Mouse (Mus musculus) embryonic facial prominence, embryonic 13.5 days (tissue): Measurements from ENCODE around the gene Cit. TPM values are rescaled to one million over a fixed set of nuclear protein-coding genes. Genes with fewer than 3 reads are reported as not detected.

Experiments
- ATAC-seq: fragments of 200-750 bp; cut with Nextera tagmentation; 2 replicates; pipeline ENCODE4 v1.8.0; 2017; ENCODE audit warnings: low read depth; ENCODE audit not compliant: insufficient number of reproducible peaks, insufficient read depth, low FRiP score, low TSS enrichment
- H3K27ac ChIP-seq: fragments of 300-500 bp; sonication (generic); 2 replicates; pipeline ENCODE4 v1.5.1; 2015; ENCODE audit warnings: moderate library complexity, mild to moderate bottlenecking, inconsistent platforms
- H3K27me3 ChIP-seq: fragments of 300-500 bp; sonication (generic); 2 replicates; pipeline ENCODE4 v1.6.1; 2015; ENCODE audit warnings: mild to moderate bottlenecking, inconsistent platforms
- H3K36me3 ChIP-seq: fragments of 300-500 bp; sonication (generic); 2 replicates; pipeline ENCODE4 v1.6.1; 2015; ENCODE audit warnings: mild to moderate bottlenecking, inconsistent platforms
- H3K4me1 ChIP-seq: fragments of 300-500 bp; sonication (generic); 2 replicates; pipeline ENCODE4 v1.6.1; 2015; ENCODE audit warnings: inconsistent platforms
- H3K4me2 ChIP-seq: fragments of 300-500 bp; sonication (generic); 2 replicates; pipeline ENCODE4 v1.6.1; 2015; ENCODE audit warnings: moderate library complexity, mild to moderate bottlenecking, inconsistent platforms
- H3K4me3 ChIP-seq: fragments of 300-500 bp; sonication (generic); 2 replicates; pipeline ENCODE4 v1.5.1; 2015; ENCODE audit warnings: mild to moderate bottlenecking, inconsistent platforms
- H3K9ac ChIP-seq: fragments of 300-500 bp; sonication (generic); 2 replicates; pipeline ENCODE4 v1.6.1; 2015; ENCODE audit warnings: mild to moderate bottlenecking, inconsistent platforms
- H3K9me3 ChIP-seq: fragments of 300-500 bp; sonication (generic); 2 replicates; pipeline ENCODE4 v1.6.1; 2016; ENCODE audit warnings: inconsistent platforms
- WGBS: fragments of 180-500 bp; shearing (Covaris S2); methylation state at CpG from one replicate; pipeline ENCODE4 v1.1.7; 2015; ENCODE audit warnings: mixed read lengths; 5-methylcytosine and 5-hydroxymethylcytosine counted together
- polyA plus RNA-seq: library from polyadenylated mRNA; unstranded; fragments of >200 nt; fragmentation: Nextera tagmentation; extraction: Ambion mirVana; gene quantifications from 2 replicates; pipeline ENCODE4 v1.2.1, GENCODE M21; 2015

The Cit gene
- polyA plus RNA-seq, 1 experiment from 2014 or later = 31.6 TPM

DNA sequence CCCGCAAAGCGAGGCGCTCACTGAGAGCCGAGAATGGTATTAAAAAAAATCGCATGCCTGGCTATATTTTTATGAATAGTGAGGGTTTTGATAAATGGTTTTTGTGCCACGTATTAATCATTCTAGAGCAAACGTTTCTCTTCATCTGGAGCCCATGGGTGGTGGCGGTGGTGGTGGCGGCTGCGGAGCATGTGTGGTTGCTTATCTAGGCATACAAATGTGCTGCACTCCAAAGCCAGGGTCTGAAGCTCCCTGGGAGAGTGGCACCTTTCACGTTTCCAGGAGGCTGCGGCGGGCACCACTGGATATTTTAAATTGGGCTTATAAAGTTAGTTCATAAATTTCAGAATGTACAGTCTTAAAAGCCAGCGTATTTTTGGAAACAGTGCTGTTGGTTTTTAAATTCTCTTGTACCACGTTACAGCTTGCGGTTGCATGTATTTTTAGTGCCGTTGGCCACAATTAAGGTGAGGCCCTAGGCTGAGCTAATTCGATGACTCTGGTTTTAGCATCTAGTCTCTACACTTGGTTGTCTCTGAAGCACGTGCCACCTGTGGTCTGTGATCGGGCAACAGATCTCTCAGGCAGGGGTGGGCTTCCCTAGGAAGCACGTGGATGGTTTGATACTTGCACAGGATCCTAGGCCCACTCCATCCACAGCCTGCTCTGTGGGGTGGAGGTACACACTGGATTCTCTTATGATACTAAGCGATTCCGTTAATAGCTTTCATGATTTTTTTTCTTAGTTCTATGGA lies 73.7 kb downstream of the Cit start:
- Histone ChIP-seq H3K27ac (no peak overlapping the region), H3K36me3 (no peaks in the 10 kb centered on the region; the same call in 1 of the 2 replicates), H3K4me2 (no peak overlapping the region), H3K4me3 (no peak overlapping the region), H3K9me3 (no peaks in the 10 kb centered on the region), H3K9ac (no peak overlapping the region), H3K27me3 (no peaks in the 10 kb centered on the region), H3K4me1 (no peaks in the 10 kb centered on the region)
- WGBS = 90% methylated on average over 23 of the region's 23 CpGs
- no peak for ATAC-seq

- Histone ChIP-seq H3K4me2 (no peak overlapping the region), H3K9me3 (no peaks in the 10 kb centered on the region), H3K27ac (no peak overlapping the region), H3K36me3 (no peaks in the 10 kb centered on the region; the same call in 1 of the 2 replicates), H3K27me3 (no peaks in the 10 kb centered on the region), H3K4me3 (no peak overlapping the region), H3K9ac (no peak overlapping the region), H3K4me1 (no peaks in the 10 kb centered on the region)
- 46% methylated on average over 9 of the region's 9 CpGs for WGBS
- no peak for ATAC-seq
Observed at GRCm38 (mm10) chr5:115921990-115922389, 76.9 kb downstream of the Cit start.

GRCm38 (mm10) chr5:115924946-115925345 lies 79.9 kb downstream of the Cit start:
- Histone ChIP-seq H3K27me3 (no peaks in the 10 kb centered on the region), H3K4me3 (no peak overlapping the region), H3K36me3 (peaks cover 19% of the 10 kb centered on the region), H3K27ac (no peak overlapping the region), H3K9ac (no peak overlapping the region), H3K4me1 (no peaks in the 10 kb centered on the region), H3K4me2 (no peak overlapping the region), H3K9me3 (no peaks in the 10 kb centered on the region)
- 83% methylated on average over 7 of the region's 7 CpGs for WGBS
- no peak for ATAC-seq

GRCm38 (mm10) chr5:115928786-115929507 lies 83.9 kb downstream of the Cit start:
- H3K27ac ChIP-seq = no peak overlapping the region
- H3K4me3 ChIP-seq = no peak overlapping the region
- no peak overlapping the region for H3K4me2 ChIP-seq
- no peaks in the 10 kb centered on the region for H3K4me1 ChIP-seq
- H3K27me3 ChIP-seq = no peaks in the 10 kb centered on the region
- 87% methylated on average over 16 of the region's 16 CpGs for WGBS
- peaks cover 53% of the 10 kb centered on the region for H3K36me3 ChIP-seq
- ATAC-seq = no peak
- no peak overlapping the region for H3K9ac ChIP-seq
- no peaks in the 10 kb centered on the region; the same call in 1 of the 2 replicates for H3K9me3 ChIP-seq

- Histone ChIP-seq H3K27me3 (no peaks in the 10 kb centered on the region), H3K4me1 (no peaks in the 10 kb centered on the region), H3K36me3 (peaks cover 62% of the 10 kb centered on the region), H3K27ac (no peak overlapping the region), H3K9ac (no peak overlapping the region), H3K9me3 (no peaks in the 10 kb centered on the region; the same call in 1 of the 2 replicates), H3K4me2 (no peak overlapping the region), H3K4me3 (no peak overlapping the region)
- no peak for ATAC-seq
- WGBS = 95% methylated on average over 11 of the region's 11 CpGs
Observed at GRCm38 (mm10) chr5:115932325-115932724, 87.2 kb downstream of the Cit start.

DNA sequence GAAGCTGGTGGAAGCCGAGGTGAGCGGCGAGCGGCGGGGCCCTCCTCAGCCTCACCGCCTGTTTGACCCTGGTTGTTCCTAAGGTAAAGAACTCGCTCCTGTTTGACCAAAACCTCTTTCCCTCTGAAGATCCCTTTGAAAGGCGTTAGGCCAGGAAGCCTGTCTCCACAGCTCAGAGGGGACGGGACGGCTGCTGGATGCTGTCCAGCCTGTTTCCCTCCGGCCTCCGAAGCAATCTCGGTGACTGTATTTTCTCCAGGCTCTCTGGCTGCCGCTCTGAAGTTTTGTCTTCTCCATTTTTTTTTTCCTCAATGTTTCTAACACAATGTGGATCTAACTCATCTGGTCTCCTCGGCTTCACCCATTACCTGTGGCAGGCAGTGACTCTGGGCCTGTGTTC lies 91.8 kb downstream of the Cit start:
- Histone ChIP-seq H3K9ac (no peak overlapping the region), H3K9me3 (no peaks in the 10 kb centered on the region), H3K4me3 (no peak overlapping the region), H3K27me3 (no peaks in the 10 kb centered on the region), H3K4me1 (no peaks in the 10 kb centered on the region), H3K36me3 (peaks cover 59% of the 10 kb centered on the region), H3K27ac (no peak overlapping the region), H3K4me2 (no peak overlapping the region)
- WGBS = 93% methylated on average over 15 of the region's 15 CpGs
- ATAC-seq = no peak

GRCm38 (mm10) chr5:115937566-115937965 lies 92.5 kb downstream of the Cit start:
- Histone ChIP-seq H3K4me3 (no peak overlapping the region), H3K27me3 (no peaks in the 10 kb centered on the region), H3K27ac (no peak overlapping the region), H3K4me1 (no peaks in the 10 kb centered on the region), H3K4me2 (no peak overlapping the region), H3K9ac (no peak overlapping the region), H3K36me3 (peaks cover 57% of the 10 kb centered on the region), H3K9me3 (no peaks in the 10 kb centered on the region)
- no peak for ATAC-seq
- 91% methylated on average over 6 of the region's 6 CpGs for WGBS

GRCm38 (mm10) chr5:115938999-115939398 lies 93.9 kb downstream of the Cit start:
- ATAC-seq = no peak
- no peak overlapping the region for H3K4me2 ChIP-seq
- H3K27ac ChIP-seq = no peak overlapping the region
- H3K4me1 ChIP-seq = no peaks in the 10 kb centered on the region
- 97% methylated on average over 13 of the region's 13 CpGs for WGBS
- H3K36me3 ChIP-seq = peaks cover 57% of the 10 kb centered on the region
- no peak overlapping the region for H3K4me3 ChIP-seq
- no peaks in the 10 kb centered on the region for H3K27me3 ChIP-seq
- H3K9me3 ChIP-seq = no peaks in the 10 kb centered on the region
- H3K9ac ChIP-seq = no peak overlapping the region

- H3K4me3 ChIP-seq = no peak overlapping the region
- peaks cover 57% of the 10 kb centered on the region for H3K36me3 ChIP-seq
- H3K27ac ChIP-seq = no peak overlapping the region
- no peak overlapping the region for H3K9ac ChIP-seq
- H3K4me1 ChIP-seq = no peaks in the 10 kb centered on the region
- H3K9me3 ChIP-seq = no peaks in the 10 kb centered on the region
- no peak for ATAC-seq
- 84% methylated on average over 3 of the region's 3 CpGs for WGBS
- no peak overlapping the region for H3K4me2 ChIP-seq
- no peaks in the 10 kb centered on the region for H3K27me3 ChIP-seq
Observed at GRCm38 (mm10) chr5:115942389-115942788, 97.3 kb downstream of the Cit start.

GRCm38 (mm10) chr5:115944791-115945490 lies 99.9 kb downstream of the Cit start:
- 70% methylated on average over 11 of the region's 11 CpGs for WGBS
- no peak for ATAC-seq
- Histone ChIP-seq H3K9me3 (no peaks in the 10 kb centered on the region), H3K9ac (no peak overlapping the region), H3K27me3 (no peaks in the 10 kb centered on the region), H3K4me2 (no peak overlapping the region), H3K4me3 (no peak overlapping the region), H3K27ac (no peak overlapping the region), H3K4me1 (no peaks in the 10 kb centered on the region), H3K36me3 (peaks cover 59% of the 10 kb centered on the region)

- no peak for ATAC-seq
- no peaks in the 10 kb centered on the region for H3K4me1 ChIP-seq
- 92% methylated on average over 15 of the region's 15 CpGs for WGBS
- no peak overlapping the region for H3K4me3 ChIP-seq
- H3K9me3 ChIP-seq = no peaks in the 10 kb centered on the region
- H3K9ac ChIP-seq = no peak overlapping the region
- peaks cover 61% of the 10 kb centered on the region for H3K36me3 ChIP-seq
- no peak overlapping the region for H3K27ac ChIP-seq
- H3K27me3 ChIP-seq = no peaks in the 10 kb centered on the region
- no peak overlapping the region for H3K4me2 ChIP-seq
Observed at GRCm38 (mm10) chr5:115947622-115948353, 102.7 kb downstream of the Cit start.
